Mouse (Mus musculus) c-Kit-positive CD71-negative TER-119-negative erythroid progenitor cells, embryonic 14.5 days (primary cell): Measurements from ENCODE around the gene Resf1.
"Not testable (repeated sequence)": the region's sequence is repeated elsewhere in the genome, so short reads cannot be mapped to it uniquely, and the experiment has no call there.

Experiments
- DNase-seq: peaks from one replicate; pipeline ENCODE4 v3.0.0-alpha.2; 2013; ENCODE audit warnings: low read depth

Resf1 gene

GRCm38 (mm10) chr6:149344372-149344771 is 35.2 kb downstream of the Resf1 start:
- no peak for DNase-seq

GRCm38 (mm10) chr6:149348211-149348610 is 39.0 kb downstream of the Resf1 start:
- DNase-seq, result not testable (repeated sequence)

- no peak for DNase-seq
Measured at GRCm38 (mm10) chr6:149354826-149355495, 45.7 kb downstream of the Resf1 start.

- DNase-seq, result not testable (repeated sequence)
Measured at GRCm38 (mm10) chr6:149355799-149356198, 46.6 kb downstream of the Resf1 start.

- no peak for DNase-seq
Measured at GRCm38 (mm10) chr6:149357155-149357554, 47.9 kb downstream of the Resf1 start.

- DNase-seq, result not testable (repeated sequence)
Measured at GRCm38 (mm10) chr6:149362533-149362932, 53.3 kb downstream of the Resf1 start.

GRCm38 (mm10) chr6:149365975-149366374 is 56.8 kb downstream of the Resf1 start:
- not testable (repeated sequence) for DNase-seq

GRCm38 (mm10) chr6:149366403-149366802 is 57.2 kb downstream of the Resf1 start:
- DNase-seq, result no peak

GRCm38 (mm10) chr6:149374986-149375457 is 65.8 kb downstream of the Resf1 start:
- DNase-seq, result peak; percentile 82

- DNase-seq, result no peak
Measured at GRCm38 (mm10) chr6:149383531-149383930, 74.3 kb downstream of the Resf1 start.
